Mouse (Mus musculus) kidney, postnatal 4 days (tissue): ENCODE data around the gene Vmn1r234.
"Not testable (repeated sequence)": the region's sequence is repeated elsewhere in the genome, so short reads cannot be mapped to it uniquely, and the experiment has no call there.

ENCODE experiments used
- DNase-seq, 2 experiments: peaks; one replicate each; pipeline ENCODE4 v3.0.0; 2021; ENCODE audit warnings: mixed read lengths in 2 of 2

Vmn1r234 gene

DNA sequence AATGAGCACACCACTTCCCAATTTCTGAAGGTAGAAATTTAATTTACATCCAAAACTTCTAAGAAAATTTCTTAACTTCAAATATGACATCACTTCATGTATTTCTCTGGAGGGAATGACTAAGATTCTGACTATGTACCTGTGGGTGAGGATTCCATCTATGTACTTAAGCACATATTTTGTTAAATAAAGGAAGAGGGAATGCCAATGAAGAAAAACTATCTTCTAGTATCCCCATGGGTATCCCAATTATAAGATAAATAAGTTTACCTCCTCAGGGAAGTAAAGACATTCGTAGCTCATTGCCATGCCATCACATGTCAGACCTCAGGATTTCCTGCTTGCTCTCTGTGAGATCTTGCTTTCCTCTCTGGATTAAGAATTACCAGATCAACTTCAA is at the start of gene Vmn1r234:
Gene Vmn1r234, plus strand, starts transcription at position 301 of the 400 bp plus-strand sequence.
- DNase-seq, result no peak

- not testable (repeated sequence) for DNase-seq
Observed at GRCm38 (mm10) chr17:21211081-21211480, 14.8 kb upstream of the Vmn1r234 start.

GRCm38 (mm10) chr17:21231654-21232053 is 5.8 kb downstream of the Vmn1r234 start:
- DNase-seq, result peak; percentile 65 to 67

DNA sequence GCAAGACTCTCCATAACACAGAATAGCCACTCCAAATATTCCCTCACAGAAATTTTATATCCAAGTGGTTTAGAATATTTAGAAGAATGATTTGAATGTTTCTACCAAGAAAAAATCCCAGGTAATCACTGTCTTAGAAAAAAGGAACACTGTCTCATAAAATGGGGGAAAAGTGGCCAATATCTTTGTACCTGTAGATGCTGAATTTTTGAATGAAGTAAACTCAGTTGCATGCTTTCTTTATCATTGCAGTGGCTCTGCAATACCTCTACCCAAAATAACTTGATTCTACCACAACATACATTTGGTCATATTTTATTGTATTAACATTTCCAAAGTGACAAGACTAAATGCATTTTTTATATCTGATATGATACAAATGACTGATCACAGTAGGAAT is 30.2 kb downstream of the Vmn1r234 start, which contains the start of gene Vmn1r235:
Gene Vmn1r235, plus strand, starts transcription at position 301 of the 400 bp plus-strand sequence.
- DNase-seq, result no peak

GRCm38 (mm10) chr17:21272103-21272502 is 46.2 kb downstream of the Vmn1r234 start:
- peak; percentile 2 to 15 for DNase-seq

GRCm38 (mm10) chr17:21282642-21283041 is 56.8 kb downstream of the Vmn1r234 start, which contains the start of gene Vmn1r236:
Vmn1r236 (plus strand) TSS chr17:21282942.
- DNase-seq, result no peak

DNA sequence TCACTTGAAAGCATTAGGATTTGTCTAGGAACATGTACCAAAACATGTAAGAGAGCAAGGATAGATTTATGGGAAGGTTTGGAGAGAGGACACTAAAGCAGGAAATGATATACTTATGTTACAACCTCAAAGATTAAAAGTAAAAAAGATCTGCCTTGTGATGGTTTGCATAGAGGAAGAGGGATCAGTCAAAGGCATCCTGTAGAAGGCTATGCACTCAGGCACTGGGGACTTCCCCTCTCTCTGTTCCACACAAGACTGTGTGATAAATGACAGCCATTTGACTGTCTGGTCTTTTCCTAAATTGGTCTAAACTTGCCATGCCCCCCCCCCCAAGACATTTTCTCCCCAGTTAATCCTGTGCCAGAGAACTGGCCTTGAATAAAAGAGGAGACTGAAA is 58.5 kb downstream of the Vmn1r234 start:
- DNase-seq, result no peak
